Mouse (Mus musculus) small intestine, adult 2 months (tissue): Measurements from ENCODE around the gene Nudt2. TPM values are rescaled to one million over a fixed set of nuclear protein-coding genes. Genes with fewer than 3 reads are reported as not detected.

ENCODE experiments used
- H3K27ac ChIP-seq: fragments of 200-500 bp; 2 replicates; pipeline ENCODE4 v1.5.1; 2012; ENCODE audit warnings: low read depth, low read length, control low read depth, inconsistent platforms; ENCODE audit not compliant: insufficient read depth
- H3K27me3 ChIP-seq: fragments of 200-500 bp; 2 replicates; pipeline ENCODE4 v1.6.1; 2012; ENCODE audit warnings: mild to moderate bottlenecking, moderate library complexity, low read length, inconsistent platforms; ENCODE audit not compliant: control insufficient read depth, insufficient read depth
- H3K36me3 ChIP-seq: fragments of 200-500 bp; 2 replicates; pipeline ENCODE4 v1.6.1; 2012; ENCODE audit warnings: mild to moderate bottlenecking, low read length, control low read depth, inconsistent platforms; ENCODE audit not compliant: control insufficient read depth, insufficient read depth
- H3K4me1 ChIP-seq: fragments of 200-500 bp; 2 replicates; pipeline ENCODE4 v1.6.1; 2012; ENCODE audit warnings: low read length, inconsistent platforms, mixed read lengths; ENCODE audit not compliant: control insufficient read depth, insufficient read depth, insufficient read length
- H3K4me3 ChIP-seq: fragments of 200-500 bp; 2 replicates; pipeline ENCODE4 v1.5.1; 2012; ENCODE audit warnings: low read depth, mild to moderate bottlenecking, control low read depth, inconsistent platforms, low read length, moderate library complexity
- CTCF ChIP-seq: fragments of 200-500 bp; IDR thresholded peaks from 2 replicates; pipeline ENCODE4 v1.5.1; 2012; ENCODE audit warnings: low read depth, mild to moderate bottlenecking, control low read depth, inconsistent platforms, low read length, moderate library complexity, mixed read lengths; ENCODE audit not compliant: insufficient replicate concordance, insufficient read length; ENCODE audit errors: extremely low read depth
- POLR2A ChIP-seq: fragments of 200-500 bp; IDR thresholded peaks from 2 replicates; pipeline ENCODE4 v1.6.1; 2012; ENCODE audit warnings: low read depth, mild to moderate bottlenecking, control low read depth, inconsistent platforms, low read length, moderate library complexity
- WGBS: fragments of 180-500 bp; shearing (Covaris S2); methylation state at CpG from one replicate; pipeline ENCODE4 v1.1.7; 2018; 5-methylcytosine and 5-hydroxymethylcytosine counted together
- polyA plus RNA-seq: library from polyadenylated mRNA; depleted of rRNA; stranded (reverse); fragments of >200 nt; gene quantifications from 2 replicates; pipeline ENCODE4 v1.2.3, GENCODE M21; 2012

Nudt2 gene
- polyA plus RNA-seq, 1 experiment, result 10.5 TPM

DNA sequence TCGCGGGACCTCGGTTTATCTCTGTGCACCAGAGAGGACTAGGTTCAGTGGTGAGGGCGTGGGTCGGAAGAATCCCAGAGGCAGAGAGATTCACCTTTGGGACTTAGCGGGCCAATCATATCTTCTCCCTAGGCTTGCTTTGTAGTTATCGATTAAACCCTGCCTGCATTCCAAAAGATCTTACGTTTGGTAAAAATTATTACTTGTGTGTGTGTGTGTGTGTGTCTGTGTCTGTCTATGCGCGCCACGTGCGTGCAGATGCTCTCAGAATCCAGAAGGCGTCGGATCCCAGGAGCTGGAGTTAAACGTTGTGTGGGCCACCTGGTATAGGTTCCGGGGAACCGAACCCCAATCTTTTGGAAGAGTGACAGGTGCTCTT, 325 bp downstream of the Nudt2 start:
- Histone ChIP-seq H3K27me3 (no peaks in the 10 kb centered on the region), H3K36me3 (no peaks in the 10 kb centered on the region), H3K27ac (no peak overlapping the region; the same call in 1 of the 2 replicates), H3K4me3 (peak overlapping the region; percentile 86), H3K4me1 (no peaks in the 10 kb centered on the region; the same call in 1 of the 2 replicates)
- 5% methylated on average over 17 of the region's 17 CpGs for WGBS
- TF ChIP-seq POLR2A, result no peak
- peak; percentile 33; the same call in 1 of the 2 replicates for TF ChIP-seq CTCF

DNA sequence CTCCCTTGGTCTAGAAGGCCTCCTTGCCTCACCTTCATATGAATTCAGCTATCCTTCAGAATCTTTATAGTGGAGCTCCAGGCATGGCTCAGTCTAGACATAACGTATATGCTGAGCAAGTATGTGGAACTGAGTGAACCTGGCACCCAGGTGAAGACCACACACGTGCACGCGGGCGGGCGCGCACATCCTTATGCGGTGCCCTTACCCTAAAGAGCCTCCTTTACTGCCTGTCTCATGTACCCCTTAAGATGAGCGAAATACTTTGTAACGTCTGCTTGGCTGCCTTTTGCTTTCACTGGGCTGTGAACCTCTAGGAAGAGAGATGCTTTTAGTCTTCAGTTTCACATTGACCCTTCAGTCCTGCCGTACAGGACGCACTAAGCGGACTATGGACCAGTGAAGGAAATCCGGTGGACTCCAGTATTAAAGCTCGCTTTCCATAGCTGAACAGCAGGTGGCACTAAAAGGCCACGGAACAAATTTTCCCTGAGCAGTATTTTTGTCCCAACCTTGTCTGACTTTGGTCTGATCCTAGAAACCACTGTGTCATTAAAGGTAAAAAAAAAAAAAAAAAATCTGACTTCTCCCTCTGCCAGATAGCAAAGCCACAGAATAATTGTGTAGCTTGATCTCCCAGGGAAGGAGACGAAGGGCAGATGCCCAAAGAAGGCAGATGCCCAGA, 3.6 kb downstream of the Nudt2 start:
- H3K4me1 ChIP-seq, result no peaks in the 10 kb centered on the region; the same call in 1 of the 2 replicates
- H3K27ac ChIP-seq, result no peak overlapping the region
- no peak overlapping the region for H3K4me3 ChIP-seq
- H3K36me3 ChIP-seq, result no peaks in the 10 kb centered on the region
- 52% methylated on average over 17 of the region's 17 CpGs for WGBS
- no peaks in the 10 kb centered on the region for H3K27me3 ChIP-seq
- peak; percentile 38; the same call in 1 of the 2 replicates for TF ChIP-seq CTCF
- no peak for TF ChIP-seq POLR2A

DNA sequence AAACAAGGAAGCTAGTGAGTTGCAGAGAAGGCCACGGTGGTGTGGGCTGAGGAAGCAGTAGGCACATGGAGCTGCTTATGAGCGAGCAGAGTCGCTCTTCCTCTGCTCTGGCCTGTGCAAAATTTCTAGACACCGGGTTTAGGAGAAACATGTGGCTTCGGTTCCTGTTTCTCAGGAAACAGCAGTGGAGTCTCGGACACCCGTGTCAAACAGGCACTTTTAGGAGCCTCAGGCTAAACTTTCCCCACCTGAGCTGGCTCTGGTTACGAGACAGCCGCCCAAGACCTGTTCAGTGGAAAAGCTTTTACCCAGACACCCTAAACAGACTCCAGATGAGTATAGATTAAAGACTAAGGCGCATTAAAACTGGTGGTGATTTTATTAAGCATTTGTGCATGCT, 4.2 kb downstream of the Nudt2 start:
- TF ChIP-seq POLR2A (no peak), CTCF (no peak)
- no peak overlapping the region for H3K27ac ChIP-seq

DNA sequence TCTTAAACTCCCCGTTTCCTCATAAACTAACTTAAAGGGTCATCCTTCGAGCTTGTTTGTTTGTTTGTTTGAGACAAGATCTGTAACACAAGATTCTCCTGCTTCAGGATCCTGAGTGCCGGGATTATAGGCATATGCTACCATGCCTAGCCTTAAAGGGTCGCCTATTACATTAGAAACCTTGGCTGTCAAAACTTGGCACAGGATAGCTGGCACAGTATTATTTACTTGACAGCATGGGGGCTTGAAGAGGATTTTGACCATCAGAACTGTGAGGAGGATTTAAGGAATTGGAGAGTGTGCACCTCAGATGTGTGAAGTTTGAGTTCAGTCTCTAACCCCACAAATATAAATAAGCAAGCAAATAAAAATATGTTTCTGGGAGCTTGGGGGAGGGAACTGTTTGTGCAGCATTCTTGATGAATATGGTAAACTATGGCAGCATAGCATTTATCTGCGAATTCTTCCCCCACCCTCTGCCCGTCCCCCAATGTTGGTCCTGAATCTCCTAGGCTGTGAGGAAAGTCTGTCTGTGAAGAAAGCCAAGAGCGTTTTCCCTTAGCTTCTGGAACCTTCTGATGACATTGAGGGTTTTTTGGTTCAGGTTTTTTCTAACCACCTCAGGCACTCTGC, 5.2 kb downstream of the Nudt2 start:
- Histone ChIP-seq H3K4me3 (no peak overlapping the region), H3K27ac (no peak overlapping the region), H3K36me3 (no peaks in the 10 kb centered on the region), H3K27me3 (no peaks in the 10 kb centered on the region), H3K4me1 (no peaks in the 10 kb centered on the region; the same call in 1 of the 2 replicates)
- WGBS, result 81% methylated on average over 7 of the region's 7 CpGs
- TF ChIP-seq POLR2A, result no peak
- no peak for TF ChIP-seq CTCF

More for the DNA sequence above, 4.2 kb downstream of the Nudt2 start:
- no peaks in the 10 kb centered on the region for H3K36me3 ChIP-seq
- no peaks in the 10 kb centered on the region for H3K27me3 ChIP-seq
- WGBS, result 78% methylated on average over 10 of the region's 10 CpGs
- H3K4me3 ChIP-seq, result no peak overlapping the region
- H3K4me1 ChIP-seq, result no peaks in the 10 kb centered on the region; the same call in 1 of the 2 replicates

DNA sequence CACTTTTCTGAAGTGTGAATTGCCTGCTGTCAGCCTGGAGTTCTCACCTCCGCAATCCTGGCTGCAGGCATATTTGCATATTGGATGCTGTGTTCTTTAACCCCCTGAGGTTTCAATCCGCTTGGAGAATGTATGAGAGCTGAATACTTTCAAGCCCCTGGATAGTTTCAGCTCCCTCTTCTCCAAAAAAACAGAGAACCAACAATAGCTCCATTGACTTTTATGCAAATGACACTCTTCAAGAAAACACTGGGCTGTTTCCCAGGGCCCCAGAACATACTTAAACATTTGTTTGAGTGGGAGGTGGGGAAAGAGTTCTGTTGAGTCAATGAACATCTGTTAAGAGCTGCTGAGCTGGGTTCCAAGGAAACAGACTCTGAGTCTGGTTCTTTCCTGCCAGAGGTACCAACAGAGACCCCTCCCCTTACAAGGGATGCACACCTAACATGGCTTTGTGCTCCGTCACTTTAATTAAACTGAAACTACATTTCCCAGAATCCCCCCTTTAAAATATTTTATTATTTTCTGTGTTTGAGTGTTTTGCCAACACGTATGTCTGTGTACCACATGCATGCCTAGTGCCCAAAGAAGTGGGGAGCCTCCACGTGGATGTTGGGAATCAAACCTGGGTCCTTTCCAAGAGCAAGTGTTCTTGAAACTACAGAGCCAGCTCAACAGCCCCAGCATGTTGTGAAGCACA, 5.9 kb downstream of the Nudt2 start:
- Histone ChIP-seq H3K4me1 (no peaks in the 10 kb centered on the region; the same call in 1 of the 2 replicates), H3K4me3 (no peak overlapping the region), H3K36me3 (no peaks in the 10 kb centered on the region), H3K27ac (no peak overlapping the region), H3K27me3 (no peaks in the 10 kb centered on the region)
- 75% methylated on average over 5 of the region's 5 CpGs for WGBS
- TF ChIP-seq POLR2A, result no peak
- no peak for TF ChIP-seq CTCF

DNA sequence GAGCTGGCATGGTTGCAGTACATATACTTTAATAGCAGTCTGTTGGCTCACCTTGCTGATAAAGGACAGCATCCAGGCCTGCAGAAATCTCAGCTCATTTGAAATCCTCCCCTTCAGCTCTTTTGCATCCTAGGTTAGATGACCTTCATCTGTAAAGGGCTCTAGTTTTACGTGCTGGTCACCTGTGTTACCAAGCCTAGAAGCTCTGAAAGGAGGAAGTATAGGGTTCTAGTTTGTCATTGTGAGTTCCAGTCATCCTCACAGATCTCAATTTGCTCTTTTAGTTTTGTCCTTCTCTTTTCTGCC, 6.4 kb downstream of the Nudt2 start:
- WGBS, result 83% methylated on average over 1 of the region's 1 CpGs
- TF ChIP-seq CTCF (no peak), POLR2A (no peak)
- Histone ChIP-seq H3K36me3 (no peaks in the 10 kb centered on the region), H3K4me1 (no peaks in the 10 kb centered on the region; the same call in 1 of the 2 replicates), H3K27me3 (no peaks in the 10 kb centered on the region), H3K4me3 (no peak overlapping the region), H3K27ac (no peak overlapping the region)

DNA sequence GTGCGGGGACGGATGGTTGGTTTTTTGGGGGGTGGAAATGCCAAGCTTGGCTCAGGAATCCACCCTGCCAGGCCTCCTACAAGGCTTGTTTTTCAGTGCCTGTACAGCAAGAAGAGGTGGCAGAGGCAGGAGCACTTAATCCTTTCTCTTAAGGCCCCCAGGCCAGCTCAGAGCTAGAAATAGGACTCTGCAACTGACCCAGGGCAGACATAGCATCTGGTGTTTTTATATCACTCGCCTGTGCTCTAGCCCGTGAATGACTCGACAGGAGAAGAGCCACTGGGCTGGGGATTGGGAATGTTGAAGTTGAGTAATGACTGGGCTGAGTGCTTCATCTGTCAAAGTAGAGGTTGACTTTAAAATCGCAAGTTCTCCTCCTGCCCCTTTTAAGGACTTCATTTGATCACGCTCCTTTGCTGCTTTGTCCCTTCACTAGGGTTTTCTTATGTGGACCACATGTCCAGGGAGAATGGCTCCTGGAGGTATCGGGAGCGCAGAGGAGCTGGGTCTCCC, 12.8 kb downstream of the Nudt2 start:
- Histone ChIP-seq H3K27ac (no peak overlapping the region), H3K36me3 (peaks cover 7% of the 10 kb centered on the region), H3K27me3 (no peaks in the 10 kb centered on the region), H3K4me1 (no peaks in the 10 kb centered on the region), H3K4me3 (no peak overlapping the region)
- WGBS, result 93% methylated on average over 9 of the region's 9 CpGs
- TF ChIP-seq POLR2A, result no peak
- TF ChIP-seq CTCF, result no peak
